14 mouse cellular contexts compared by ENCODE assay signal in genomic region chr1:74337241-74337771, GRCm38 (mm10). TPM values are rescaled to one million over a fixed set of nuclear protein-coding genes. Genes with fewer than 3 reads are reported as not detected.
DNase-seq lines count a peak whose midpoint lies in the region; TF ChIP-seq lines count a peak whose summit lies in the region.
"Had no signal": no experiment of that assay in that cellular context is flagged by ENCODE, and none has a peak within 500 bp of the region (broad histone marks: within the 10 kb centered on the region; RNA-seq: fewer than 3 reads in every experiment).

No protein-coding gene starts in this region.

- TF ChIP-seq EP300 in heart, adult 2 months (IDR thresholded peaks at IDR 0.05; ENCODE audit: insufficient read depth, low read depth, low read length), result no peak

- H3K4me3 ChIP-seq in heart, adult 2 months, result no peak overlapping the region
- H3K4me3 ChIP-seq: embryonic facial prominence, embryonic 12.5 days; hindbrain, embryonic 15.5 days; lung, embryonic 15.5 days had no signal

- no peak overlapping the region for H3K9ac ChIP-seq in heart, adult 2 months (ENCODE audit: low read depth, low read length)
- H3K9ac ChIP-seq: embryonic facial prominence, embryonic 12.5 days; hindbrain, embryonic 15.5 days; lung, embryonic 15.5 days had no signal

- H3K4me1 ChIP-seq in heart, adult 2 months (ENCODE audit: control insufficient read depth, insufficient read depth, low read length), result peaks cover 38% of the 10 kb centered on the region

- 59% methylated on average over 3 of the region's 3 CpGs for WGBS in heart, adult 2 months

- intact Hi-C loops in heart, adult 2 months (cut with DNase I), result no loop called here
- intact Hi-C loops in heart, postnatal 36 days (cut with DNase I), result no loop called here

- TF ChIP-seq CTCF in heart, adult 2 months (IDR thresholded peaks at IDR 0.05), result no peak

- peak overlapping the region; percentile 91 for H3K27ac ChIP-seq in heart, adult 2 months
- H3K27ac ChIP-seq: embryonic facial prominence, embryonic 12.5 days; hindbrain, embryonic 15.5 days; lung, embryonic 15.5 days had no signal

- no peaks in the 10 kb centered on the region for H3K27me3 ChIP-seq in heart, adult 2 months (ENCODE audit: control insufficient read depth, insufficient read depth, low read length)
- H3K27me3 ChIP-seq: embryonic facial prominence, embryonic 12.5 days; hindbrain, embryonic 15.5 days; lung, embryonic 15.5 days had no signal

- peaks cover 12% of the 10 kb centered on the region for H3K36me3 ChIP-seq in heart, adult 2 months (ENCODE audit: control insufficient read depth, insufficient read depth, low read length)
- H3K36me3 ChIP-seq: embryonic facial prominence, embryonic 12.5 days; hindbrain, embryonic 15.5 days; lung, embryonic 15.5 days had no signal

- DNase-seq in heart, adult 2 months, result no peak
- DNase-seq in heart, postnatal 36 days, result no peak
- peak; percentile 45 for DNase-seq in ovary, postnatal 36 days (ENCODE audit: low spot score)
- no peak for DNase-seq in ovary, postnatal 10 days (ENCODE audit: low spot score)
- DNase-seq in cerebellum, postnatal 10 days, result peak; percentile 52 to 58
- no peak for DNase-seq in layer of hippocampus, adult 11-12 months (ENCODE audit: low spot score)
- no peak for DNase-seq in liver
- DNase-seq: kidney, adult 2 months; kidney, postnatal 25 days had no signal

- no peak for TF ChIP-seq POLR2A in heart, adult 2 months (IDR thresholded peaks at IDR 0.05; ENCODE audit: insufficient read depth, low read depth, low read length)

- 0 out of 2 replicates have a peak, but pooled peaks cover 1% of the 10 kb centered on the region for H3K79me2 ChIP-seq in heart, adult 2 months (replicated peaks; ENCODE audit: control insufficient read depth, insufficient read depth, low read length)

RNA-seq across cellular contexts. Expression of gene Catip, which starts 24.6 kb away (rescaled TPM):
- under 1 TPM; 0.29 to 0.34 TPM for total RNA-seq in heart, adult 2 months (2021)
- polyA plus RNA-seq in heart, adult 2 months (2012; rRNA removed), result 1.1 and 2.3 TPM in 2 replicates
- total RNA-seq in heart, postnatal 36 days (2021), result under 1 TPM; 0.19 to 0.41 TPM
- total RNA-seq: common myeloid progenitor, adult 5-6 weeks had no signal
- polyA plus RNA-seq: activated CD4-positive, CD25-positive, alpha-beta regulatory T cell, adult 4 months had no signal

RNA-seq across cellular contexts. Expression of gene Tmbim1, which starts 31.9 kb away (rescaled TPM):
- total RNA-seq in heart, adult 2 months (2021), result 10 to 100 TPM; 41.3 to 48.1 TPM
- 97.1 and 148 TPM in 2 replicates for polyA plus RNA-seq in heart, adult 2 months (2012; rRNA removed)
- 10 to 100 TPM; 45.8 to 50.5 TPM for total RNA-seq in heart, postnatal 36 days (2021)

RNA-seq across cellular contexts. Expression of gene Slc11a1, which starts 37.7 kb away (rescaled TPM):
- 1 to 10 TPM; 5.2 to 5.8 TPM for total RNA-seq in heart, adult 2 months (2021)
- 12.3 and 13.0 TPM in 2 replicates for polyA plus RNA-seq in heart, adult 2 months (2012; rRNA removed)
- total RNA-seq in heart, postnatal 36 days (2021), result 1 to 10 TPM; 4.7 to 5.5 TPM

RNA-seq across cellular contexts. Expression of gene Pnkd, which starts 52.6 kb away (rescaled TPM):
- 100 to 1,000 TPM; 126 to 140 TPM for total RNA-seq in heart, adult 2 months (2021)
- 104 and 113 TPM in 2 replicates for polyA plus RNA-seq in heart, adult 2 months (2012; rRNA removed)
- total RNA-seq in heart, postnatal 36 days (2021), result 100 to 1,000 TPM; 145 to 159 TPM

RNA-seq across cellular contexts. Expression of gene Aamp, which starts 52.8 kb away (rescaled TPM):
- total RNA-seq in heart, adult 2 months (2021), result 100 to 1,000 TPM in 1 of 2 experiments, 10 to 100 TPM in 1; 89.3 to 100 TPM
- 116 and 135 TPM in 2 replicates for polyA plus RNA-seq in heart, adult 2 months (2012; rRNA removed)
- total RNA-seq in heart, postnatal 36 days (2021), result 100 to 1,000 TPM; 102 to 104 TPM

Comparison
In these comparisons a context has a peak if more than half of its experiments do, and no peak if none do; other contexts are left out.
1. DNase-seq: peak in ovary, postnatal 36 days (single experiment) and cerebellum, postnatal 10 days (2 of 2); none in heart, adult 2 months (0 of 2), heart, postnatal 36 days (0 of 2), ovary, postnatal 10 days (single experiment), layer of hippocampus, adult 11-12 months (single experiment) and liver (single experiment).